Mouse (Mus musculus) midbrain, embryonic 16.5 days (tissue): ENCODE data around the gene Fmnl2. TPM values are rescaled to one million over a fixed set of nuclear protein-coding genes. Genes with fewer than 3 reads are reported as not detected.

Experiments
- ATAC-seq: fragments of 200-750 bp; cut with Nextera tagmentation; 2 replicates; pipeline ENCODE4 v1.8.0; 2017; ENCODE audit warnings: moderate TSS enrichment
- H3K27ac ChIP-seq: fragments of 300-500 bp; sonication (generic); 2 replicates; pipeline ENCODE4 v1.5.1; 2014; ENCODE audit warnings: mild to moderate bottlenecking, low read length, mixed read lengths
- H3K27me3 ChIP-seq: fragments of 300-500 bp; sonication (generic); 2 replicates; pipeline ENCODE4 v1.6.1; 2014; ENCODE audit warnings: low read depth, low read length, mixed read lengths; ENCODE audit not compliant: control insufficient read depth, insufficient read depth
- H3K36me3 ChIP-seq: fragments of 300-500 bp; sonication (generic); 2 replicates; pipeline ENCODE4 v1.6.1; 2014; ENCODE audit warnings: mild to moderate bottlenecking, low read length, moderate library complexity, mixed read lengths; ENCODE audit not compliant: control insufficient read depth, insufficient read depth
- H3K4me1 ChIP-seq: fragments of 300-500 bp; sonication (generic); 2 replicates; pipeline ENCODE4 v1.6.1; 2014; ENCODE audit warnings: mild to moderate bottlenecking, low read length, mixed read lengths; ENCODE audit not compliant: control insufficient read depth, insufficient read depth
- H3K4me2 ChIP-seq: fragments of 300-500 bp; sonication (generic); 2 replicates; pipeline ENCODE4 v1.6.1; 2014; ENCODE audit warnings: mild to moderate bottlenecking, low read length, mixed read lengths
- H3K4me3 ChIP-seq: fragments of 300-500 bp; sonication (generic); 2 replicates; pipeline ENCODE4 v1.5.1; 2014; ENCODE audit warnings: low read depth, mild to moderate bottlenecking, low read length, moderate library complexity, mixed read lengths
- H3K9ac ChIP-seq: fragments of 300-500 bp; sonication (generic); 2 replicates; pipeline ENCODE4 v1.6.1; 2014; ENCODE audit warnings: low read depth, low read length, mixed read lengths
- H3K9me3 ChIP-seq: fragments of 300-500 bp; sonication (generic); replicated peaks from 2 replicates; pipeline ENCODE4 v1.6.1; 2014; ENCODE audit warnings: mild to moderate bottlenecking, low read length, mixed read lengths; ENCODE audit not compliant: control insufficient read depth, poor library complexity, severe bottlenecking
- WGBS: fragments of 180-500 bp; shearing (Covaris S2); extraction: QIAGEN DNeasy Blood & Tissue Kit; methylation state at CpG from one replicate; pipeline ENCODE4 v1.1.7; 2014; 5-methylcytosine and 5-hydroxymethylcytosine counted together
- polyA plus RNA-seq: library from polyadenylated mRNA; unstranded; fragments of >200 nt; fragmentation: Nextera tagmentation; extraction: Ambion mirVana; gene quantifications from 2 replicates; pipeline ENCODE4 v1.2.1, GENCODE M21; 2015

The Fmnl2 gene
- polyA plus RNA-seq, 1 experiment from 2014 or later: 7.6 TPM

DNA sequence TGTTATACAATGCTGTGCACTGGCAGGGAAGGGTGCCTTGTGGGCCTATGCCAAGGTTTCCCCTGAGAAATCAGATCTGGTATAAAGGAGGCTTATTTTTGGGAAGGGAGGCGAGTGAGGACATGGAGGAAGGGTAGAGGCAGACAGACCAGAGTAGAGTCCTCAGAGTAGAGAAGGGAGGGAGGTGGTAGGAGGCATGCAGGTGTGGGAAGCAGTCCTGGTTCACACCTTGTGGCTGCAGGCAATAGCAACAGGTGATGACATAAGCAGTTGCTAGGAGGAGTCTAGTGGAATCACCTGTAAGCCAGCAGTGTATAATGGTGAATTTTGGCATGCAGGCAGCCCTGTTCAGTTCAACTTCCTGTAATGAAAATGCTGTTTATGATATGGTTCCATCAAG, 105.8 kb downstream of the Fmnl2 start:
- Histone ChIP-seq H3K27me3 (no peaks in the 10 kb centered on the region), H3K4me3 (no peak overlapping the region), H3K9me3 (no peaks in the 10 kb centered on the region), H3K36me3 (no peaks in the 10 kb centered on the region), H3K4me2 (no peak overlapping the region), H3K4me1 (peaks cover 23% of the 10 kb centered on the region), H3K27ac (no peak overlapping the region), H3K9ac (no peak overlapping the region)
- WGBS: 83% methylated on average over 1 of the region's 1 CpGs
- no peak for ATAC-seq

DNA sequence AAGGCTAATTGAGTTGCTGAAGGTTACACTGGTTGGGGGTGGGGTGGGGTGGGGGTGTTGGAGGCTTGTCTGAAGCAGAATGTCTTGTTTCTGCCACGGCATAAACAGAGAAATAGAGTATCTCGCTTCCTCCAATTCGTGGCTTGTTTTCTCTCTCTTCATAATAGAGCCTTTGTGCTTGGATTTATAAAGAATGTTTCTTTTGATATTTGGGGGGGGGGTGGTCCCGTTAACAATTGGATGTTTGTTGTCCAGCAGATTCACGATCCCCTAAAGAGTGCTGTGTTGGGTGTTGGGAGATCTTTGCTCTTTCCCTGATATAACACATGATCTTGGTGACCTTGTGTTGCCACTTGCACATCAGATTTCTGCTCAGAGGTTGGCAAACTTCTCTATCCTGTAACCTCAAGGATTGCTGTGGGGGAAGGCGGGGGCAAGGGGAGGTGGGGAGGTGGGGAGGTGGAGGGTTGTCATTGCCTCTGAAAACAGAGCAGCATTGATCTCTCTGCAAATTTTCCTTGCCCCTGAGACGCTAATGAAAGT, 106.8 kb downstream of the Fmnl2 start:
- 49% methylated on average over 7 of the region's 7 CpGs for WGBS
- no peak overlapping the region for H3K4me2 ChIP-seq
- no peak for ATAC-seq
- peaks cover 13% of the 10 kb centered on the region for H3K4me1 ChIP-seq
- no peaks in the 10 kb centered on the region for H3K36me3 ChIP-seq
- H3K27ac ChIP-seq: no peak overlapping the region
- no peaks in the 10 kb centered on the region for H3K9me3 ChIP-seq
- H3K27me3 ChIP-seq: no peaks in the 10 kb centered on the region
- H3K4me3 ChIP-seq: no peak overlapping the region
- no peak overlapping the region for H3K9ac ChIP-seq

DNA sequence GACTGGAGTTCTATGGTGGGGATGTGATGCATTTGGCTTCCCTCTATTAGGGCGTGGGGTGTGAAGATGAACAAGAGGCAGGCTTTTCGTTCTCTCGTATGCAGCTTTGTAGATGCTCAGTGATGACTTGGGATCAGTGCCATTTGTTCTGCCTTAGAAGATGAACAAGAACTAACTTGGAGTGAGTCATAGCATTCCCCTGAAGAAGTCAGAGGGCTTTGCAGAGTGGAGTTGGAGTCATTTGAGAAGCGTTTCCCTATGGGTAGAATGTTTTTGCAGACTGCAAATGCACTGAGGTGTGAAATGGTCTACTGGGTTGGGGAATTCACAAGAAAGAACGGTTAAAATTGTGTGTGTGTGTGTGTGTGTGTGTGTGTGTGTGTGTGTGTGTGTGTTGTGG, 108.6 kb downstream of the Fmnl2 start:
- Histone ChIP-seq H3K27me3 (no peaks in the 10 kb centered on the region), H3K9me3 (no peaks in the 10 kb centered on the region), H3K36me3 (no peaks in the 10 kb centered on the region), H3K4me2 (no peak overlapping the region), H3K27ac (no peak overlapping the region), H3K4me3 (no peak overlapping the region), H3K9ac (no peak overlapping the region), H3K4me1 (peaks cover 9% of the 10 kb centered on the region; the same call in 1 of the 2 replicates)
- no peak for ATAC-seq
- WGBS: 81% methylated on average over 5 of the region's 5 CpGs

DNA sequence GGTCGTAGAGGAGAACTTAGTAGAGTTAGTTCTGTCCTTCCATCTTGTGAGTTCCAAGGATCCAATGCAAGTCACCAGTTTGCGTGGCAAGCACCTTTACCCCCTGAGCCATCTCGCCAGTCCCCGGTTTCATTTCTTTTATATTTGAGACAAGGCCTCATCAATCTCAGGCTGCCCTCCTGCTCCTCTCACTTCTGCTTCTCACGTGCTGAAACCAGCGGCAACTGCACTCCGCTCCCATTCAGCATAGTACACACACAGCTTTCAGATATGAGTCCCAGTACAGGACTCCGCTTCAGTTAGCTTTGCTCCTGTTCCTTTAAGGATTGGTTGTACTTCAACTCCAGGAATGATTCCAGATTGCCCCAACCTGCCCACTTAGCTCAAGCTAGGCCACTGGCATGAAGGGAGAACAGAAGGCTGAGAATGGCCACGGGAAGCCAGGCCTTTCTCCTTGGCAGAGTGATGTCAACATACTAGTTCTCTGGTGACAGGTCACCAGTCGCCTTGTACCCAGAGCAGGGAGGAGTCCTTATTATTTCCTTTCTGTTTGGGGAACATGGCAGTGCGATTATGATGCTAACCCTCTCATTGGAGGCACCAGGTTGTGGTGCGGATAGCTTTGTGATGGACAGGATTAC, 109.3 kb downstream of the Fmnl2 start:
- Histone ChIP-seq H3K27ac (no peak overlapping the region), H3K9me3 (no peaks in the 10 kb centered on the region), H3K27me3 (no peaks in the 10 kb centered on the region), H3K4me2 (no peak overlapping the region), H3K9ac (no peak overlapping the region), H3K36me3 (no peaks in the 10 kb centered on the region), H3K4me3 (no peak overlapping the region), H3K4me1 (peaks cover 9% of the 10 kb centered on the region; the same call in 1 of the 2 replicates)
- WGBS: 88% methylated on average over 12 of the region's 12 CpGs
- no peak for ATAC-seq

DNA sequence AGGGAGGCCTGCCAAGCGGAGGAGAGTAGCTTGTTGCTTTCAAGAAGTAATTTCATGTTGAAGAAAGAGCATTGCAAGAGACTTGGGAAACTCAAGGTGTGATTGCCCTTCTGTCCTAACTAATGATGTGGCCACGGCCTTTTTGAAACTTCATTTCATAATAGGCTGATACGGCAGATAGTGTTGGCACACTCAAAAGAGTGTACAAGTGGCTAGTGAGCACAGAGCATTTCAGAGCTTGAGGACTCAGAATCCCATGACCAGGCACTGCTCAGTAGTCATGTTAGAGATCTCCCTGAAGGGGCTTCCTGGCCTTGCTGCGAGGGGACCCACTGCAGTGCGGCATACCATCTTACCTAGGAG, 109.8 kb downstream of the Fmnl2 start:
- whole genome bisulfite sequencing: 95% methylated on average over 5 of the region's 5 CpGs
- no peak for ATAC-seq
- Histone ChIP-seq H3K4me3 (no peak overlapping the region), H3K9ac (no peak overlapping the region), H3K4me2 (no peak overlapping the region), H3K4me1 (peaks cover 9% of the 10 kb centered on the region; the same call in 1 of the 2 replicates), H3K27ac (no peak overlapping the region), H3K27me3 (no peaks in the 10 kb centered on the region), H3K36me3 (no peaks in the 10 kb centered on the region), H3K9me3 (no peaks in the 10 kb centered on the region)

DNA sequence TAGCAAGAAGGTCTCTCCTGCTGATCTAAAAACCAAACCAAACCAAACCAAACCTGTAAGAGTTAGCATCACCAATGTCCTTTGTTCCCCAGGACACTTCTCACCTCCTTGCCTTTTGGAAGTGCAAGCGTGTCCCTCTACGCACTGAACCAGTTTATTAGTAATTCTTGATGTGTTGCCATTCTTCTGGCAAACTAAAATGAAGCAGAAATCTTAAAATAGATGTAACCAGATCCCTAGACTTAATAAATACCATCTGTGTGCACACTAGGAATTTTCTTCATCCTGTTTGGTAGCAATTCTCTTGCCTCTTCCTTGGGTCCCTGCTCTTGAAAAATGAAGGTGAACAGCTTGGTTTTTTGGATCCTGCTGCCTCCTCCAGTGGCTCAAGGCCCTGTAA, 111.2 kb downstream of the Fmnl2 start:
- Histone ChIP-seq H3K27ac (no peak overlapping the region), H3K27me3 (no peaks in the 10 kb centered on the region), H3K4me3 (no peak overlapping the region)

DNA sequence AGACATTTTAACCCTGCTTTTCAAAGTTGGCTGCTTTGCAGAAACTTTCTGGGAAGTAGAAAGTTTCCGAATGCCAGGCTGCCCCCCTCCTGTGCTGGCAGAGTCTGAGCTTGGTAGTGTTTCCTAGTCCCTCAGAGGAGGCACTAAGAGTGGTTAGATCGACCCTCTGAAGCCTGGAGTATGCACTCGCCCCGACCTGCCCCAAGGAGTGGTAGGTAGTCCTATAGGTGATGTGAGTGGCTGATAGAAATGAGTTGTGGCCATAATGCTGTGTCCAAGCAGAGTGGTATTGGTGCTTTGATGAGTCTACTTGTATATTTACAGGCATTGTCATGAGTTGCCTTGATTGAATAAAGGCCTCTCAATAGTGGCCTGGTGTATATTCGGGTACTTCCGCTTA, 116.4 kb downstream of the Fmnl2 start:
- Histone ChIP-seq H3K4me2 (no peak overlapping the region), H3K27me3 (no peaks in the 10 kb centered on the region), H3K4me1 (peaks cover 3% of the 10 kb centered on the region), H3K9ac (no peak overlapping the region), H3K27ac (no peak overlapping the region), H3K36me3 (no peaks in the 10 kb centered on the region), H3K9me3 (no peaks in the 10 kb centered on the region), H3K4me3 (no peak overlapping the region)
- no peak for ATAC-seq
- WGBS: 92% methylated on average over 6 of the region's 6 CpGs

More for the DNA sequence above, 111.2 kb downstream of the Fmnl2 start:
- WGBS: 97% methylated on average over 2 of the region's 2 CpGs
- H3K4me1 ChIP-seq: peaks cover 5% of the 10 kb centered on the region; the same call in 1 of the 2 replicates
- H3K9ac ChIP-seq: no peak overlapping the region
- no peaks in the 10 kb centered on the region for H3K9me3 ChIP-seq
- no peak overlapping the region for H3K4me2 ChIP-seq
- H3K36me3 ChIP-seq: no peaks in the 10 kb centered on the region
- ATAC-seq: no peak

DNA sequence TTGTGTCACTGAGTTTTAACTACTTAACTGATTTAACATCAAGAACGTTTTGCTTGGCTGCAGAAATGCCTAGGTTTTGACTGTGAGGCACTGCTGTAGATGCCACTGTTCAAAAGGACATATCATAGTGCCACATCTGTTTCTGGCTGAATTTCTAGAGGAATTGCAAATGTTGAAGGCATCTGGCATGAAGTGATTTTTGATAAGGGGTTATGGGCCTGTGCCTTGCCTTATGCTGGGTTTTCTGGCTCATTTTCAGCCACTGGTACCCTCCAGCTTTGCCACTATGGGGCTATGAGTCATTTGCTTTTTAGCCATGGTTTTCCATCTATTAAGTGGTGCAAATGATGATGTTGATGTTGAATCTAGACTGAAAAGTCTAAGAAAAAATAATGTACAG, 117.1 kb downstream of the Fmnl2 start:
- WGBS: 83% methylated on average over 1 of the region's 1 CpGs
- no peak overlapping the region for H3K4me2 ChIP-seq
- H3K4me1 ChIP-seq: peaks cover 8% of the 10 kb centered on the region
- no peak overlapping the region for H3K27ac ChIP-seq
- no peak overlapping the region for H3K4me3 ChIP-seq
- no peaks in the 10 kb centered on the region for H3K9me3 ChIP-seq
- ATAC-seq: no peak
- no peaks in the 10 kb centered on the region for H3K27me3 ChIP-seq
- no peak overlapping the region for H3K9ac ChIP-seq
- H3K36me3 ChIP-seq: no peaks in the 10 kb centered on the region

DNA sequence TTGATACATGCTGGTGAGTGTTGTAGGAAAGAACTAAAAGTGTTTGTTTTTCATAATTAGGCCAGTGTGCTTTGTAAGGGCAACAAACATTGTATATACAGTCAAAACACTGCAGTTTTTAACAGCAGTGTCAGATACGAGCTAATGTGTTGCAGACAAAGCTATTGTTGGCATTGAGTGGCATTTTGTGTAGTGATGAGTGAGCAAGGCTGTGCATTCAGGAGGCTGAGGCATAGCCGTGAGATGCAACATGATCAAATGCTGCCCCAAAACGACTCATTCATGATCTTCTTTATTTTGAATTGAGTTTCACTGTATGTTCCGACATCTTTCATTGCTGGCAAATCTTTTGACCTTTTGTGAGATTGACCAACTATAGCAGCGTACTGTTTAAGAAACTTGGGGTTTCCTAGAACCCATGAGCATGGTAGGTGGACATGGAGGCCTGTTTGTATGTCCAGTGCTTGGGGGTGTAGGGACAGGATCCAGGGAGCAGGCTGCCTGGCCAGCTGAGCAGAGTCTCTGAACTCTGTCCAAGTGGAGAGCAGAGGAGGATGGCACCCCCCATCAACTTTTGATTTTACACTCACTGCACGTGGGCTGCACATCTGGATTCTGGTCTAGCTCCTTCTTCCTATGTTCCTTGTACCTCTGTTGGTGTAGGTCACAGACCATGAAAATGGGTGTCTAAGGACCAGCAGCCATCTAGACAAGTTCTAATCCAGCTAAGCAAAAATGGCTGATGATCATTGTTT, 120.4 kb downstream of the Fmnl2 start:
- Histone ChIP-seq H3K4me3 (no peak overlapping the region), H3K4me1 (peaks cover 12% of the 10 kb centered on the region), H3K27me3 (no peaks in the 10 kb centered on the region), H3K36me3 (no peaks in the 10 kb centered on the region), H3K9ac (no peak overlapping the region), H3K4me2 (no peak overlapping the region), H3K9me3 (no peaks in the 10 kb centered on the region), H3K27ac (no peak overlapping the region)
- WGBS: 84% methylated on average over 6 of the region's 6 CpGs
- no peak for ATAC-seq
